Mouse (Mus musculus) midbrain, embryonic 11.5 days (tissue): Measurements from ENCODE around the gene Phf1. TPM values are rescaled to one million over a fixed set of nuclear protein-coding genes. Genes with fewer than 3 reads are reported as not detected.
"Not testable (repeated sequence)": the region's sequence is repeated elsewhere in the genome, so short reads cannot be mapped to it uniquely, and the experiment has no call there.

ENCODE experiments used
- ATAC-seq: fragments of 200-750 bp; cut with Nextera tagmentation; 2 replicates; pipeline ENCODE4 v1.8.0; 2017; ENCODE audit warnings: moderate TSS enrichment, moderate library complexity; ENCODE audit not compliant: low FRiP score
- DNase-seq: peaks from one replicate; pipeline ENCODE4 v3.0.0; 2015; ENCODE audit warnings: low spot score; ENCODE audit errors: missing footprints
- H3K27ac ChIP-seq: fragments of 300-500 bp; sonication (generic); 2 replicates; pipeline ENCODE4 v1.5.1; 2014; ENCODE audit warnings: low read depth, low read length
- H3K27me3 ChIP-seq: fragments of 300-500 bp; sonication (generic); 2 replicates; pipeline ENCODE4 v1.6.1; 2014; ENCODE audit warnings: mild to moderate bottlenecking, low read length, moderate library complexity, mixed read lengths; ENCODE audit not compliant: control insufficient read depth, insufficient read depth
- H3K36me3 ChIP-seq: fragments of 300-500 bp; sonication (generic); 2 replicates; pipeline ENCODE4 v1.6.1; 2014; ENCODE audit warnings: mild to moderate bottlenecking, low read length, moderate library complexity, mixed read lengths; ENCODE audit not compliant: control insufficient read depth, insufficient read depth
- H3K4me1 ChIP-seq: fragments of 300-500 bp; sonication (generic); 2 replicates; pipeline ENCODE4 v1.6.1; 2014; ENCODE audit warnings: low read length; ENCODE audit not compliant: control insufficient read depth, insufficient read depth
- H3K4me2 ChIP-seq: fragments of 300-500 bp; sonication (generic); 2 replicates; pipeline ENCODE4 v1.6.1; 2014; ENCODE audit warnings: mild to moderate bottlenecking, moderate library complexity
- H3K4me3 ChIP-seq: fragments of 300-500 bp; sonication (generic); 2 replicates; pipeline ENCODE4 v1.5.1; 2014; ENCODE audit warnings: low read depth, low read length
- H3K9ac ChIP-seq: fragments of 300-500 bp; sonication (generic); 2 replicates; pipeline ENCODE4 v1.6.1; 2014; ENCODE audit warnings: low read length
- H3K9me3 ChIP-seq: fragments of 300-500 bp; sonication (generic); 2 replicates; pipeline ENCODE4 v1.6.1; 2016; ENCODE audit warnings: low read length; ENCODE audit not compliant: control insufficient read depth
- WGBS: fragments of 180-500 bp; shearing (Covaris S2); extraction: QIAGEN DNeasy Blood & Tissue Kit; methylation state at CpG from one replicate; pipeline ENCODE4 v1.1.7; 2014; 5-methylcytosine and 5-hydroxymethylcytosine counted together
- microRNA-seq: library from miRNA; unstranded; fragments of <30 nt; microRNA quantifications from one replicate; pipeline ENCODE4, GENCODE M21; 2017
- polyA plus RNA-seq: library from polyadenylated mRNA; unstranded; fragments of >200 nt; fragmentation: Nextera tagmentation; extraction: Ambion mirVana; gene quantifications from 2 replicates; pipeline ENCODE4 v1.2.1, GENCODE M21; 2014

Phf1 gene
- polyA plus RNA-seq, 1 experiment from 2014 or later: 3.6 TPM

- 88% methylated on average over 6 of the region's 6 CpGs for WGBS
- H3K27ac ChIP-seq, DNase-seq: not testable (repeated sequence)
Measured at GRCm38 (mm10) chr17:26977354-26977753, 44.5 kb downstream of the Phf1 start.

GRCm38 (mm10) chr17:26979426-26979825 is 46.6 kb downstream of the Phf1 start:
- 87% methylated on average over 2 of the region's 2 CpGs for WGBS
- Histone ChIP-seq H3K27ac (no peak overlapping the region), H3K4me3 (no peak overlapping the region), H3K9ac (no peak overlapping the region), H3K4me1 (peaks cover 5% of the 10 kb centered on the region), H3K9me3 (no peaks in the 10 kb centered on the region), H3K27me3 (no peaks in the 10 kb centered on the region), H3K4me2 (no peak overlapping the region), H3K36me3 (peaks cover 14% of the 10 kb centered on the region; the same call in 1 of the 2 replicates)
- DNase-seq (no peak), ATAC-seq (no peak)

More at GRCm38 (mm10) chr17:26977354-26977753, 44.5 kb downstream of the Phf1 start:
- H3K4me3 ChIP-seq, H3K9me3 ChIP-seq, H3K9ac ChIP-seq, ATAC-seq, H3K27me3 ChIP-seq, H3K4me2 ChIP-seq: not testable (repeated sequence)
- Histone ChIP-seq H3K36me3 (peaks cover 14% of the 10 kb centered on the region; the same call in 1 of the 2 replicates), H3K4me1 (peaks cover 12% of the 10 kb centered on the region)

- Histone ChIP-seq H3K36me3 (peaks cover 8% of the 10 kb centered on the region; the same call in 1 of the 2 replicates), H3K4me3 (no peak overlapping the region), H3K4me1 (peaks cover 3% of the 10 kb centered on the region), H3K27me3 (no peaks in the 10 kb centered on the region), H3K9me3 (no peaks in the 10 kb centered on the region), H3K9ac (no peak overlapping the region), H3K4me2 (no peak overlapping the region), H3K27ac (no peak overlapping the region)
- DNase-seq: peak; percentile 28
- no peak for ATAC-seq
- 80% methylated on average over 2 of the region's 2 CpGs for WGBS
Measured at GRCm38 (mm10) chr17:26981050-26981449, 48.2 kb downstream of the Phf1 start.

DNA sequence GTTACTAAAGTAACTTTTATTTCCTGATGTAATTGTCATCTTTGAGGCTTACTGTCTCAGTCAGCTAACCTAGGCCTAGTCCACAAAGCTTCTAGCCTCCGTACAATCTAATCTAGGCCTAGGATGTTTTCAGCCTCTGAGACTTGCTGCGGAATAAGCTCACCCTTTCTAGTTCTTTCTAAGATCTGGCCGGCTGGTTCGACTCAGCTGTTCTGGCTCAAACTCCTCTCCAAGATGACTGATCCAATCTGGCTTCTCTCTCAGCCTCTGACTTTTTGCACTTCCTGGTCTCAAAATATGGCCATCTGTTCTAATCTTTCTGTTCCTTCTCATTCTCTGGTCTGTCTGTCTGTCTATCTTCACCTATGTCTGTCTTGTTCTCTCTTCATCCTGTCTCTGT is 50.5 kb downstream of the Phf1 start:
- no peak overlapping the region for H3K27ac ChIP-seq
- no peaks in the 10 kb centered on the region for H3K36me3 ChIP-seq
- no peak overlapping the region for H3K4me3 ChIP-seq
- WGBS: 90% methylated on average over 4 of the region's 4 CpGs
- no peaks in the 10 kb centered on the region for H3K4me1 ChIP-seq
- H3K9me3 ChIP-seq: no peaks in the 10 kb centered on the region
- no peak overlapping the region for H3K9ac ChIP-seq
- DNase-seq: no peak
- no peaks in the 10 kb centered on the region for H3K27me3 ChIP-seq
- ATAC-seq: no peak
- no peak overlapping the region for H3K4me2 ChIP-seq

DNA sequence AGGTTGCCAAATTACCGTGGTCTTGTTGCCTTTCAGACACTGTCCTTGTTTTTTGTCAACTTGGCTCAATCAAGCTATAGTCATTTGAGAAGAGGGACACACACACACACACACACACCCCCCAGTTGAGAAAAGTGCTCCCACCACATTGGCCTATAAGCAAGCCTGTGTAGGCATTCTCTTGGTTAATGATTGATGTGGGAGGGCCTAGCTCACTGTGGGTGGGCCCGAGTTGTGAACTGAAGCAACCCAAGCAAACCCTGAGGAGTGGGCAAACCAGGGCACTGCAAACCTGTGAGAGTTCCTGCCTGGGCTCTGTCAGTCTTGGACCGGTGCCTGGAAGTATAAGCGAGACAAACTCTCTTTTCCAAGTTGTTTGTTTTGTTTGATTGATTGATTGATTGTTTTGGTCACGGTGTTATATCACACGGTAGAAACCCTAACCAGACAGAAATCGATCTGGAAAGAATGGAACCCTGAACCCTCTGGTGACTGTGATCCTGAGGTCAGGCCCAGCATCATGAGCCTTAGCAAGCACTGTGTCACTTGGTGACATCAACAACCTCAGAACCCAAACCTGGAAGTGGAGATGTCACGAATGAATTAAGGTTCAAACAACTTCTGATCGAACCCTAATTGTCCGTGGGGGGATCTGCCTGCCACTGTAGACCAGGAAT is 52.8 kb downstream of the Phf1 start:
- no peak overlapping the region for H3K4me3 ChIP-seq
- WGBS: 91% methylated on average over 10 of the region's 10 CpGs
- no peak for ATAC-seq
- DNase-seq: no peak
- H3K27me3 ChIP-seq: no peaks in the 10 kb centered on the region
- no peaks in the 10 kb centered on the region for H3K4me1 ChIP-seq
- H3K9me3 ChIP-seq: no peaks in the 10 kb centered on the region
- H3K4me2 ChIP-seq: no peak overlapping the region
- H3K36me3 ChIP-seq: no peaks in the 10 kb centered on the region
- no peak overlapping the region for H3K9ac ChIP-seq
- no peak overlapping the region for H3K27ac ChIP-seq

Small RNAs within 50 kb of the gene (microRNA-seq; reads per million reads assigned to microRNA genes)
- gene Gm27775: not detected
- not detected for gene Mir3083
- 1.7 reads per million for gene Mir6968

Other genes with a start within 250 kb of the Phf1 start
- 4.0 and 5.5 TPM in 2 replicates for gene Crebrf, start 217.4 kb upstream of the Phf1 start, polyA plus RNA-seq
- gene Bnip1, start 152.0 kb upstream of the Phf1 start, polyA plus RNA-seq: 52.9 and 54.1 TPM in 2 replicates
- gene Nkx2-5, start 88.0 kb upstream of the Phf1 start, polyA plus RNA-seq: not detected in 2 replicates
- gene Kifc5b, start 16.0 kb upstream of the Phf1 start, polyA plus RNA-seq: 3.8 and 6.4 TPM in 2 replicates
- gene Cuta, start 6.5 kb downstream of the Phf1 start, polyA plus RNA-seq: 146 and 157 TPM in 2 replicates
- 1.8 and 2.3 TPM in 2 replicates for gene Syngap1, start 8.2 kb downstream of the Phf1 start, polyA plus RNA-seq
- 13.4 and 13.6 TPM in 2 replicates for gene Zbtb9, start 40.1 kb downstream of the Phf1 start, polyA plus RNA-seq
- gene Bak1, start 96.0 kb downstream of the Phf1 start, polyA plus RNA-seq: 8.0 and 8.9 TPM in 2 replicates
- 0.59 and 0.72 TPM in 2 replicates for gene Itpr3, start 124.3 kb downstream of the Phf1 start, polyA plus RNA-seq
- 316 and 332 TPM in 2 replicates for gene Uqcc2, start 200.9 kb downstream of the Phf1 start, polyA plus RNA-seq
- gene Ip6k3, start 234.7 kb downstream of the Phf1 start, polyA plus RNA-seq: 0.07 and 0.48 TPM in 2 replicates